Mouse (Mus musculus) macrophage (primary cell): ENCODE results near the gene Liph. TPM values are rescaled to one million over a fixed set of nuclear protein-coding genes. Genes with fewer than 3 reads are reported as not detected.
"Not testable (repeated sequence)": the region's sequence is repeated elsewhere in the genome, so short reads cannot be mapped to it uniquely, and the experiment has no call there.

Experiments
- H3K27ac ChIP-seq: fragments of 350-480 bp; formaldehyde crosslinking; 2 replicates; pipeline ENCODE4 v1.9.0; 2021
- H3K36me3 ChIP-seq: fragments of 350-480 bp; formaldehyde crosslinking; 2 replicates; pipeline ENCODE4 v1.9.0; 2021; ENCODE audit errors: inconsistent target
- H3K4me3 ChIP-seq: fragments of 350-480 bp; formaldehyde crosslinking; 2 replicates; pipeline ENCODE4 v1.9.0; 2021; ENCODE audit errors: inconsistent target
- H3K79me2 ChIP-seq: fragments of 350-480 bp; formaldehyde crosslinking; 2 replicates; pipeline ENCODE4 v1.9.0; 2021; ENCODE audit errors: inconsistent target
- WGBS: methylation state at CpG from one replicate; pipeline ENCODE4 v1.1.7; 2026; ENCODE audit warnings: inconsistent platforms; ENCODE audit not compliant: missing documents; 5-methylcytosine and 5-hydroxymethylcytosine counted together
- polyA plus RNA-seq: library from polyadenylated mRNA; stranded (reverse); fragments of 250-400 nt; gene quantifications from 3 replicates; pipeline ENCODE4 v1.2.4, GENCODE M21; 2018; ENCODE audit warnings: inconsistent platforms

Liph gene
- polyA plus RNA-seq, 1 experiment from 2014 or later, result 0.19 TPM

- Histone ChIP-seq H3K27ac (no peak overlapping the region), H3K36me3 (no peaks in the 10 kb centered on the region), H3K4me3 (no peak overlapping the region), H3K79me2 (no peaks in the 10 kb centered on the region)
- WGBS, result 61% methylated on average over 4 of the region's 4 CpGs
Measured at GRCm38 (mm10) chr16:21996402-21996801, 939 bp upstream of the Liph start.

- 85% methylated on average over 2 of the region's 2 CpGs for WGBS
- Histone ChIP-seq H3K79me2 (no peaks in the 10 kb centered on the region), H3K4me3 (no peak overlapping the region), H3K27ac (no peak overlapping the region), H3K36me3 (no peaks in the 10 kb centered on the region)
Measured at GRCm38 (mm10) chr16:21991774-21992173, 3.7 kb downstream of the Liph start.

GRCm38 (mm10) chr16:21990893-21991292 is 4.6 kb downstream of the Liph start:
- not testable (repeated sequence) for H3K79me2 ChIP-seq, H3K4me3 ChIP-seq, H3K36me3 ChIP-seq, H3K27ac ChIP-seq

GRCm38 (mm10) chr16:21987956-21988355 is 7.5 kb downstream of the Liph start:
- Histone ChIP-seq H3K36me3 (no peaks in the 10 kb centered on the region), H3K79me2 (no peaks in the 10 kb centered on the region), H3K27ac (no peak overlapping the region), H3K4me3 (no peak overlapping the region)
- 90% methylated on average over 5 of the region's 5 CpGs for WGBS

GRCm38 (mm10) chr16:21986191-21986590 is 9.3 kb downstream of the Liph start:
- Histone ChIP-seq H3K36me3 (no peaks in the 10 kb centered on the region), H3K79me2 (no peaks in the 10 kb centered on the region), H3K4me3 (no peak overlapping the region), H3K27ac (no peak overlapping the region)
- WGBS, result 75% methylated on average over 3 of the region's 3 CpGs

GRCm38 (mm10) chr16:21984091-21984490 is 11.4 kb downstream of the Liph start:
- Histone ChIP-seq H3K36me3 (no peaks in the 10 kb centered on the region), H3K4me3 (no peak overlapping the region), H3K79me2 (no peaks in the 10 kb centered on the region), H3K27ac (no peak overlapping the region)
- 95% methylated on average over 12 of the region's 12 CpGs for WGBS

- WGBS, result 84% methylated on average over 3 of the region's 4 CpGs
- Histone ChIP-seq H3K27ac (no peak overlapping the region), H3K79me2 (no peaks in the 10 kb centered on the region), H3K4me3 (no peak overlapping the region), H3K36me3 (no peaks in the 10 kb centered on the region)
Measured at GRCm38 (mm10) chr16:21983581-21983980, 11.9 kb downstream of the Liph start.

GRCm38 (mm10) chr16:21983146-21983545 is 12.3 kb downstream of the Liph start:
- Histone ChIP-seq H3K4me3 (no peak overlapping the region), H3K36me3 (no peaks in the 10 kb centered on the region), H3K27ac (no peak overlapping the region), H3K79me2 (no peaks in the 10 kb centered on the region)
- 94% methylated on average over 9 of the region's 9 CpGs for WGBS

GRCm38 (mm10) chr16:21977347-21977746 is 18.1 kb downstream of the Liph start:
- Histone ChIP-seq H3K27ac (no peak overlapping the region), H3K36me3 (no peaks in the 10 kb centered on the region), H3K4me3 (no peak overlapping the region), H3K79me2 (no peaks in the 10 kb centered on the region)
- WGBS, result 100% methylated on average over 5 of the region's 5 CpGs

GRCm38 (mm10) chr16:21976203-21976602 is 19.3 kb downstream of the Liph start:
- Histone ChIP-seq H3K27ac (no peak overlapping the region), H3K79me2 (no peaks in the 10 kb centered on the region), H3K4me3 (no peak overlapping the region), H3K36me3 (no peaks in the 10 kb centered on the region)
- WGBS, result 29% methylated on average over 16 of the region's 16 CpGs

GRCm38 (mm10) chr16:21971446-21971845 is 24.0 kb downstream of the Liph start:
- Histone ChIP-seq H3K36me3 (no peaks in the 10 kb centered on the region), H3K4me3 (no peak overlapping the region), H3K79me2 (no peaks in the 10 kb centered on the region), H3K27ac (no peak overlapping the region)
- 91% methylated on average over 3 of the region's 4 CpGs for WGBS

GRCm38 (mm10) chr16:21970536-21970935 is 24.9 kb downstream of the Liph start:
- Histone ChIP-seq H3K27ac (no peak overlapping the region), H3K36me3 (no peaks in the 10 kb centered on the region), H3K79me2 (no peaks in the 10 kb centered on the region), H3K4me3 (no peak overlapping the region)
- 92% methylated on average over 6 of the region's 6 CpGs for WGBS

GRCm38 (mm10) chr16:21969874-21970273 is 25.6 kb downstream of the Liph start:
- Histone ChIP-seq H3K79me2 (no peaks in the 10 kb centered on the region), H3K4me3 (no peak overlapping the region), H3K36me3 (no peaks in the 10 kb centered on the region), H3K27ac (no peak overlapping the region)
- 92% methylated on average over 2 of the region's 5 CpGs for WGBS

- 88% methylated on average over 3 of the region's 3 CpGs for WGBS
- Histone ChIP-seq H3K79me2 (no peaks in the 10 kb centered on the region), H3K27ac (no peak overlapping the region), H3K36me3 (no peaks in the 10 kb centered on the region), H3K4me3 (no peak overlapping the region)
Measured at GRCm38 (mm10) chr16:21965576-21965975, 29.9 kb downstream of the Liph start.

GRCm38 (mm10) chr16:21955591-21955990 is 39.9 kb downstream of the Liph start:
- H3K79me2 ChIP-seq, result no peaks in the 10 kb centered on the region
- 77% methylated on average over 11 of the region's 12 CpGs for WGBS

More at GRCm38 (mm10) chr16:21955591-21955990, 39.9 kb downstream of the Liph start:
- Histone ChIP-seq H3K4me3 (no peak overlapping the region), H3K27ac (no peak overlapping the region), H3K36me3 (no peaks in the 10 kb centered on the region)
